Mouse (Mus musculus) stomach, embryonic 14.5 days (tissue): ENCODE measurements around the gene Rras2. TPM values are rescaled to one million over a fixed set of nuclear protein-coding genes. Genes with fewer than 3 reads are reported as not detected.
A peak's percentile ranks its signal among the peaks of the same experiment; 100 is the strongest.

Experiments used
- ATAC-seq: fragments of 200-750 bp; cut with Nextera tagmentation; 2 replicates; pipeline ENCODE4 v1.8.0; 2017; ENCODE audit warnings: low read depth, moderate TSS enrichment; ENCODE audit not compliant: insufficient number of reproducible peaks, insufficient read depth, low FRiP score
- H3K27ac ChIP-seq: fragments of 300-500 bp; sonication (generic); 2 replicates; pipeline ENCODE4 v1.5.1; 2014; ENCODE audit warnings: mild to moderate bottlenecking, low read length, moderate library complexity, mixed read lengths
- H3K27me3 ChIP-seq: fragments of 300-500 bp; sonication (generic); 2 replicates; pipeline ENCODE4 v1.6.1; 2014; ENCODE audit warnings: low read length, control low read depth, mixed read lengths; ENCODE audit not compliant: control insufficient read depth, insufficient read depth
- H3K36me3 ChIP-seq: fragments of 300-500 bp; sonication (generic); 2 replicates; pipeline ENCODE4 v1.6.1; 2014; ENCODE audit warnings: mild to moderate bottlenecking, control low read depth, low read length, moderate library complexity, mixed read lengths; ENCODE audit not compliant: control insufficient read depth, insufficient read depth
- H3K4me1 ChIP-seq: fragments of 300-500 bp; sonication (generic); 2 replicates; pipeline ENCODE4 v1.6.1; 2014; ENCODE audit warnings: low read length, control low read depth, mixed read lengths; ENCODE audit not compliant: control insufficient read depth, insufficient read depth
- H3K4me2 ChIP-seq: fragments of 300-500 bp; sonication (generic); replicated peaks from 2 replicates; pipeline ENCODE4 v1.6.1; 2014; ENCODE audit warnings: low read depth, low read length, control low read depth
- H3K4me3 ChIP-seq: fragments of 300-500 bp; sonication (generic); 2 replicates; pipeline ENCODE4 v1.5.1; 2014; ENCODE audit warnings: low read depth, low read length, control low read depth
- H3K9ac ChIP-seq: fragments of 300-500 bp; sonication (generic); replicated peaks from 2 replicates; pipeline ENCODE4 v1.6.1; 2014; ENCODE audit warnings: low read depth, mild to moderate bottlenecking, control low read depth, low read length, moderate library complexity, mixed read lengths
- H3K9me3 ChIP-seq: fragments of 300-500 bp; sonication (generic); 2 replicates; pipeline ENCODE4 v1.6.1; 2016; ENCODE audit warnings: low read depth, low read length, control low read depth; ENCODE audit not compliant: control insufficient read depth
- WGBS: fragments of 180-500 bp; shearing (Covaris S2); extraction: QIAGEN DNeasy Blood & Tissue Kit; methylation state at CpG from one replicate; pipeline ENCODE4 v1.1.7; 2014; 5-methylcytosine and 5-hydroxymethylcytosine counted together
- polyA plus RNA-seq: library from polyadenylated mRNA; unstranded; fragments of >200 nt; fragmentation: Nextera tagmentation; extraction: Ambion mirVana; gene quantifications from 2 replicates; pipeline ENCODE4 v1.2.1, GENCODE M21; 2014

The Rras2 gene
- polyA plus RNA-seq, 1 experiment from 2014 or later, result 29.4 TPM

GRCm38 (mm10) chr7:114005499-114005898 lies 112.1 kb downstream of the Rras2 start:
- Histone ChIP-seq H3K4me2 (no peak overlapping the region), H3K4me3 (no peak overlapping the region), H3K9ac (no peak overlapping the region), H3K36me3 (no peaks in the 10 kb centered on the region), H3K4me1 (no peaks in the 10 kb centered on the region), H3K27ac (no peak overlapping the region), H3K27me3 (no peaks in the 10 kb centered on the region), H3K9me3 (no peaks in the 10 kb centered on the region)
- 75% methylated on average over 5 of the region's 5 CpGs for WGBS
- ATAC-seq, result no peak

- no peak overlapping the region for H3K4me3 ChIP-seq
- no peaks in the 10 kb centered on the region for H3K4me1 ChIP-seq
- H3K4me2 ChIP-seq, result no peak overlapping the region
- H3K27ac ChIP-seq, result no peak overlapping the region
- H3K36me3 ChIP-seq, result no peaks in the 10 kb centered on the region
- H3K9ac ChIP-seq, result no peak overlapping the region
- ATAC-seq, result no peak
- no peaks in the 10 kb centered on the region for H3K9me3 ChIP-seq
- 22% methylated on average over 5 of the region's 5 CpGs for WGBS
- no peaks in the 10 kb centered on the region for H3K27me3 ChIP-seq
These were observed 113.4 kb downstream of the Rras2 start for GRCm38 (mm10) chr7:114004171-114004570.

GRCm38 (mm10) chr7:113997675-113998354 lies 119.8 kb downstream of the Rras2 start:
- ATAC-seq, result peak; percentile 23; the same call in 1 of the 2 replicates
- no peaks in the 10 kb centered on the region for H3K4me1 ChIP-seq
- no peak overlapping the region for H3K27ac ChIP-seq
- H3K4me3 ChIP-seq, result no peak overlapping the region
- no peak overlapping the region for H3K9ac ChIP-seq
- no peaks in the 10 kb centered on the region for H3K36me3 ChIP-seq
- H3K9me3 ChIP-seq, result no peaks in the 10 kb centered on the region
- no peaks in the 10 kb centered on the region for H3K27me3 ChIP-seq
- no peak overlapping the region for H3K4me2 ChIP-seq
- 71% methylated on average over 7 of the region's 7 CpGs for WGBS

Other genes starting within 250 kb of the Rras2 start
- gene Copb1, start 136.9 kb upstream of the Rras2 start, polyA plus RNA-seq, result 127 and 135 TPM in 2 replicates
- 391 and 397 TPM in 2 replicates for gene Psma1, start 158.3 kb upstream of the Rras2 start, polyA plus RNA-seq